Mouse (Mus musculus): ENCODE measurements around the gene Prph. TPM values are rescaled to one million over a fixed set of nuclear protein-coding genes. Genes with fewer than 3 reads are reported as not detected.
"Not testable (repeated sequence)": the region's sequence is repeated elsewhere in the genome, so short reads cannot be mapped to it uniquely, and the experiment has no call there.

Gene Prph
- polyA plus RNA-seq, 1 experiment from 2014 or later = 0.83 TPM

- 69% methylated on average over 6 of the region's 6 CpGs for WGBS (ENCODE audit: insufficient replicate concordance)
Observed at GRCm38 (mm10) chr15:99045734-99046133, 9.2 kb upstream of the Prph start.

GRCm38 (mm10) chr15:99049473-99050253 is 5.3 kb upstream of the Prph start:
- Histone ChIP-seq H3K4me1 (replicated peaks) (peaks cover 10% of the 10 kb centered on the region), H3K4me3 (replicated peaks) (no peak overlapping the region), H3K36me3 (replicated peaks) (no peaks in the 10 kb centered on the region), H3K9me3 (replicated peaks) (no peaks in the 10 kb centered on the region), H3K9ac (no peak overlapping the region), H3K4me2 (no peak overlapping the region), H3K27me3 (peaks cover 56% of the 10 kb centered on the region), H3K27ac (replicated peaks) (no peak overlapping the region)
- 27% methylated on average over 13 of the region's 13 CpGs for WGBS (ENCODE audit: insufficient replicate concordance)
- no peak for ATAC-seq (ENCODE audit: insufficient read depth)

More at GRCm38 (mm10) chr15:99045734-99046133, 9.2 kb upstream of the Prph start:
- peaks cover 28% of the 10 kb centered on the region for H3K4me1 ChIP-seq (replicated peaks)
- H3K27me3 ChIP-seq = peaks cover 32% of the 10 kb centered on the region
- not testable (repeated sequence) for H3K9ac ChIP-seq; H3K27ac ChIP-seq (replicated peaks); H3K9me3 ChIP-seq (replicated peaks); H3K4me3 ChIP-seq (replicated peaks); ATAC-seq (ENCODE audit: insufficient read depth); H3K36me3 ChIP-seq (replicated peaks); H3K4me2 ChIP-seq

GRCm38 (mm10) chr15:99053373-99053772 is 1.6 kb upstream of the Prph start:
- H3K4me2 ChIP-seq = no peak overlapping the region
- no peak overlapping the region for H3K4me3 ChIP-seq (replicated peaks)
- 30% methylated on average over 9 of the region's 9 CpGs for WGBS (ENCODE audit: insufficient replicate concordance)

GRCm38 (mm10) chr15:99055511-99055961 is 562 bp downstream of the Prph start:
- Histone ChIP-seq H3K4me1 (replicated peaks) (peaks cover 16% of the 10 kb centered on the region), H3K9me3 (replicated peaks) (no peaks in the 10 kb centered on the region), H3K27me3 (peaks cover 96% of the 10 kb centered on the region), H3K4me3 (replicated peaks) (peak overlapping the region; percentile 29), H3K36me3 (replicated peaks) (no peaks in the 10 kb centered on the region), H3K9ac (no peak overlapping the region; the same call in 1 of the 2 replicates), H3K27ac (replicated peaks) (no peak overlapping the region), H3K4me2 (peak overlapping the region; percentile 55)
- WGBS (ENCODE audit: insufficient replicate concordance) = under 1% methylated on average over 37 of the region's 37 CpGs
- peak; percentile 38 for ATAC-seq (ENCODE audit: insufficient read depth)

More at GRCm38 (mm10) chr15:99053373-99053772, 1.6 kb upstream of the Prph start:
- H3K27me3 ChIP-seq = peaks cover 88% of the 10 kb centered on the region
- H3K27ac ChIP-seq (replicated peaks) = no peak overlapping the region
- no peaks in the 10 kb centered on the region for H3K36me3 ChIP-seq (replicated peaks)
- ATAC-seq (ENCODE audit: insufficient read depth) = no peak
- peaks cover 26% of the 10 kb centered on the region for H3K4me1 ChIP-seq (replicated peaks)
- H3K9ac ChIP-seq = no peak overlapping the region
- no peaks in the 10 kb centered on the region for H3K9me3 ChIP-seq (replicated peaks)

- peaks cover 94% of the 10 kb centered on the region for H3K27me3 ChIP-seq
- no peak overlapping the region for H3K9ac ChIP-seq
- WGBS (ENCODE audit: insufficient replicate concordance) = 11% methylated on average over 14 of the region's 14 CpGs
- no peaks in the 10 kb centered on the region for H3K9me3 ChIP-seq (replicated peaks)
- no peak overlapping the region for H3K4me3 ChIP-seq (replicated peaks)
- no peak overlapping the region for H3K27ac ChIP-seq (replicated peaks)
- no peak for ATAC-seq (ENCODE audit: insufficient read depth)
- H3K4me2 ChIP-seq = peak overlapping the region; percentile 55; the same call in 1 of the 2 replicates
- no peaks in the 10 kb centered on the region for H3K36me3 ChIP-seq (replicated peaks)
- peaks cover 16% of the 10 kb centered on the region for H3K4me1 ChIP-seq (replicated peaks)
Observed at GRCm38 (mm10) chr15:99056332-99056731, 1.4 kb downstream of the Prph start.

- H3K9ac ChIP-seq = no peak overlapping the region
- no peaks in the 10 kb centered on the region for H3K9me3 ChIP-seq (replicated peaks)
- H3K4me3 ChIP-seq (replicated peaks) = no peak overlapping the region
- H3K27ac ChIP-seq (replicated peaks) = no peak overlapping the region
- H3K4me2 ChIP-seq = no peak overlapping the region
- 55% methylated on average over 12 of the region's 12 CpGs for WGBS (ENCODE audit: insufficient replicate concordance)
- no peak for ATAC-seq (ENCODE audit: insufficient read depth)
- H3K27me3 ChIP-seq = peaks cover 59% of the 10 kb centered on the region
- no peaks in the 10 kb centered on the region for H3K4me1 ChIP-seq (replicated peaks)
- no peaks in the 10 kb centered on the region for H3K36me3 ChIP-seq (replicated peaks)
Observed at GRCm38 (mm10) chr15:99065557-99066165, 10.7 kb downstream of the Prph start.

GRCm38 (mm10) chr15:99071988-99072387 is 17.0 kb downstream of the Prph start:
- H3K27me3 ChIP-seq = peaks cover 16% of the 10 kb centered on the region
- H3K4me1 ChIP-seq (replicated peaks) = peaks cover 23% of the 10 kb centered on the region
- WGBS (ENCODE audit: insufficient replicate concordance) = 53% methylated on average over 1 of the region's 1 CpGs
- H3K9me3 ChIP-seq (replicated peaks) = no peaks in the 10 kb centered on the region; the same call in 1 of the 2 replicates
- ATAC-seq (ENCODE audit: insufficient read depth) = no peak
- no peak overlapping the region for H3K9ac ChIP-seq
- no peak overlapping the region for H3K4me3 ChIP-seq (replicated peaks)
- H3K36me3 ChIP-seq (replicated peaks) = peaks cover 7% of the 10 kb centered on the region
- no peak overlapping the region for H3K27ac ChIP-seq (replicated peaks)
- H3K4me2 ChIP-seq = no peak overlapping the region

- Histone ChIP-seq H3K4me2 (peak within 1 kb of the TSS; percentile 86), H3K9ac (peak within 1 kb of the TSS; percentile 86), H3K4me3 (replicated peaks) (peak within 1 kb of the TSS; percentile 86), H3K27me3 (peaks cover 4% of the 10 kb centered on the region; the same call in 1 of the 2 replicates), H3K27ac (replicated peaks) (peak within 1 kb of the TSS; percentile 94), H3K36me3 (replicated peaks) (peaks cover 27% of the 10 kb centered on the region), H3K4me1 (replicated peaks) (peaks cover 29% of the 10 kb centered on the region), H3K9me3 (replicated peaks) (no peaks in the 10 kb centered on the region; the same call in 1 of the 2 replicates)
- ATAC-seq (ENCODE audit: insufficient read depth) = peak; percentile 16
- 17% methylated on average over 9 of the region's 9 CpGs for WGBS (ENCODE audit: insufficient replicate concordance)
Observed at GRCm38 (mm10) chr15:99074019-99074599, 19.1 kb downstream of the Prph start, which contains the start of gene Troap. Gene Troap (plus strand): TSS chr15:99074575.

GRCm38 (mm10) chr15:99074600-99075333 is 19.8 kb downstream of the Prph start:
- peak overlapping the region; percentile 86 for H3K4me2 ChIP-seq
- H3K9me3 ChIP-seq (replicated peaks) = no peaks in the 10 kb centered on the region; the same call in 1 of the 2 replicates
- H3K4me3 ChIP-seq (replicated peaks) = peak overlapping the region; percentile 86
- H3K4me1 ChIP-seq (replicated peaks) = peaks cover 29% of the 10 kb centered on the region
- peak; percentile 90 for ATAC-seq (ENCODE audit: insufficient read depth)
- peak overlapping the region; percentile 86 for H3K9ac ChIP-seq
- H3K27me3 ChIP-seq = no peaks in the 10 kb centered on the region
- peak overlapping the region; percentile 94 for H3K27ac ChIP-seq (replicated peaks)
- WGBS (ENCODE audit: insufficient replicate concordance) = under 1% methylated on average over 44 of the region's 44 CpGs
- H3K36me3 ChIP-seq (replicated peaks) = peaks cover 27% of the 10 kb centered on the region

- H3K4me2 ChIP-seq = peak overlapping the region; percentile 86
- not testable (repeated sequence) for H3K27me3 ChIP-seq; H3K27ac ChIP-seq (replicated peaks); ATAC-seq (ENCODE audit: insufficient read depth); H3K9me3 ChIP-seq (replicated peaks)
- peaks cover 29% of the 10 kb centered on the region for H3K4me1 ChIP-seq (replicated peaks)
- H3K9ac ChIP-seq = peak overlapping the region; percentile 86
- H3K36me3 ChIP-seq (replicated peaks) = peaks cover 38% of the 10 kb centered on the region
- H3K4me3 ChIP-seq (replicated peaks) = peak overlapping the region; percentile 86
- WGBS (ENCODE audit: insufficient replicate concordance) = 89% methylated on average over 3 of the region's 3 CpGs
Observed at GRCm38 (mm10) chr15:99076011-99076410, 21.0 kb downstream of the Prph start.

Data from liver, embryonic 15.5 days (tissue).